Mouse (Mus musculus): Measurements from ENCODE around the gene Gja5. TPM values are rescaled to one million over a fixed set of nuclear protein-coding genes. Genes with fewer than 3 reads are reported as not detected.
"Not testable (repeated sequence)": the region's sequence is repeated elsewhere in the genome, so short reads cannot be mapped to it uniquely, and the experiment has no call there.

Gene Gja5
- polyA plus RNA-seq, 1 experiment from 2014 or later: 27.7 TPM

DNA sequence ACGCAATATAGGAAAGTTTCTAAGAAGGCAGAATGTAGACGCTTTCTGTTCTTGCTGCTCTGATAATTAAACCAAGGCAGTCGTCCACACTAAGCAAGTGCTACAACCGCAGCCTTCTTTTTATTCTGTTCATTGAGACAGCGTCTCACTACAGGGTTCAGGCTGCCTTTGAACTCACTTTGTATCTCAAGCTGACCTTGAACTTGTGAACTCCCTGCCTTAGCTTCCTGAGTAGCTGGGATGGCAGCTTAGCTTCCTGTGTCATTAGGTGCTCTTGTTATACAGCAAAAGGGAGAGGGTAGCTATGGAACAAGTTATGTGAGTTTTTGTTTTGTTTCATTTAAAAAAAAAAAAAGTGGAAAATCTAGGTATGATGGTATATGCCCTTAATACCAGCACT, 177.7 kb downstream of the Gja5 start:
- peaks cover 15% of the 10 kb centered on the region for H3K9me3 ChIP-seq
- no peak overlapping the region for H3K4me3 ChIP-seq
- H3K4me2 ChIP-seq (replicated peaks): no peak overlapping the region
- H3K4me1 ChIP-seq: peaks cover 3% of the 10 kb centered on the region; the same call in 1 of the 2 replicates
- no peak overlapping the region for H3K9ac ChIP-seq
- no peak overlapping the region for H3K27ac ChIP-seq
- H3K27me3 ChIP-seq: no peaks in the 10 kb centered on the region
- 84% methylated on average over 5 of the region's 5 CpGs for WGBS
- no peaks in the 10 kb centered on the region for H3K36me3 ChIP-seq
- no peak for ATAC-seq (ENCODE audit: low FRiP score, low read depth)

DNA sequence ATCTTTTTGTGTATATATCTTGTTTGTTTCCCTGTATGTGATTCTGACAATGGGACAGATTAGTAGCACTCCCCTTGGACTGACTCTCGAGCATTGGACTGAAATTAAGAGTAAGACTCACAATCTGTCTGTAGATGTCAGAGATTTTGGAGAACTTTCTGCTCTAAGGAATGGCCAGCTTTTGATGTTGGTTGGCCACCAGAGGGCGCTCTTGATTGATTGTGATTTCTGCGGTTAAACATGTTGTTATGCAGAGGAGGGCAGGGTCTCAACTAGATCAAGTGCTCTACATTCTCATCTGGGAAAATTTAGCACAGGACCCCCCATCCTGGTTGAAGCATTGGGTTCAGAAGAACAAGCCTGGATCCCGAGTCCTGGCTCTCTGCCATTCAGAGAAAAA, 182.8 kb downstream of the Gja5 start:
- no peak overlapping the region for H3K27ac ChIP-seq
- no peak for ATAC-seq (ENCODE audit: low FRiP score, low read depth)
- no peaks in the 10 kb centered on the region for H3K27me3 ChIP-seq
- H3K4me1 ChIP-seq: no peaks in the 10 kb centered on the region
- H3K4me2 ChIP-seq (replicated peaks): no peak overlapping the region
- H3K9ac ChIP-seq: no peak overlapping the region
- H3K9me3 ChIP-seq: peaks cover 20% of the 10 kb centered on the region
- 74% methylated on average over 4 of the region's 4 CpGs for WGBS
- no peak overlapping the region for H3K4me3 ChIP-seq
- H3K36me3 ChIP-seq: no peaks in the 10 kb centered on the region

DNA sequence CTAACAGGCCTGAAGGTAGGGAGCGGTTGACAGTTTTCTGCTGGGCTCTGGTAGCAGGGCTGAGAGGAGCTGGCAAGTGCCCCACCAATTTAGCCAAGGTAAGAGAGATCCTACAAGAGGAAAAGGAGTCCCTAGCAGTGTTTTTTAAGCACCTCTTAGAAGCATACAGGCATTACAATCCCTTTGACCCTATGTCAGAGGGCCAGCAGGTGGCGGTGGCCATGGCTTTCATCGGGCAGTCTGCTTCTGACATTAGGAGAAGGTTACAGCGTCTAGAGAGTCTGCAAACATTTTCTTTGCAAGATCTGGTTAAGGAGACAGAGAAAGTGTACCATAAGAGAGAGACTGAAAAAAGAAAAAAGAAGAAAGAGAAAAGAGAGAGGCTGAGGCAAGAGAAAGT, 183.8 kb downstream of the Gja5 start:
- not testable (repeated sequence) for H3K4me3 ChIP-seq; H3K36me3 ChIP-seq; H3K27ac ChIP-seq; H3K27me3 ChIP-seq; H3K4me2 ChIP-seq (replicated peaks); ATAC-seq (ENCODE audit: low FRiP score, low read depth); H3K4me1 ChIP-seq; H3K9ac ChIP-seq
- WGBS: 85% methylated on average over 4 of the region's 4 CpGs
- peaks cover 20% of the 10 kb centered on the region for H3K9me3 ChIP-seq

DNA sequence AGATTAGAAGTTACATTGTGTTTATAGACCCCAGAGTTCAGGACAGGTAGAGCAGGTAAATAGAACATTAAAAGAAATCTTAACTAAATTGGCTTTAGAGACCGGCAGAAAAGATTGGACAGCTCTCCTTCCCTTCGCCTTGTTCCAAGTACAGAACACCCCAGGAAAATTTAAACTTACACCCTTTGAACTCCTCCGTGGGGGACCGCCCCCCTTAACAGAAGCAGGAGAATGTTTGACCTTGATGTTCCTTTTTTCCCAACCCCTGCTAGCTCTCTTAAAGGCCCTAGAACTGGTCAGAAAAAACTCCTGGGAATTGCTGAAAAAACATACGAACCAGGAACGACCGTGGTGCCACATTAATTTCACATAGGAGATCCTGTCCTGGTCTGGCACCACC, 187.5 kb downstream of the Gja5 start:
- H3K27ac ChIP-seq; H3K4me2 ChIP-seq (replicated peaks): not testable (repeated sequence)
- WGBS: 83% methylated on average over 7 of the region's 7 CpGs

DNA sequence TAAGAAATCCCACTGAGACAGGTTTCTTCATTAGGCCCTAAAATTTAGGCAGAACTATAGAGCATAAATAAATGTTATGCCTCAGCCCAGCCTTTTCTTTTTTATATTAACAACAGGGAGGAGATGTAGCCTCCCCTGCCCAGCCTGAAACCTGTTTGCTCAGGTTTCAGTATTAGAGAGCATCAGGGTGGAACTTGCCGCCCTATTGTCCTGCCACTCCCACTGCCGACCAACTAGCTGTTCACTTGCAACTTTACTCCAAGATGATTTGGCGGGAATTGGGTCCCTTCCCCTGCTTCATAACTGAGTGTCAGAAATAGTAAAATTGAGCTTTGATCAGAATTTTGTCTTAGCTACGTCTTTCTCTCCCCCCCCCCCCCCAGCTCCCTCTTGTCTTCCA, 192.2 kb downstream of the Gja5 start:
- H3K4me1 ChIP-seq; H3K27me3 ChIP-seq; H3K4me3 ChIP-seq; H3K9me3 ChIP-seq; H3K27ac ChIP-seq; H3K36me3 ChIP-seq; H3K4me2 ChIP-seq (replicated peaks); ATAC-seq (ENCODE audit: low FRiP score, low read depth); H3K9ac ChIP-seq: not testable (repeated sequence)
- 78% methylated on average over 3 of the region's 4 CpGs for WGBS

More for the DNA sequence above, 187.5 kb downstream of the Gja5 start:
- not testable (repeated sequence) for H3K9me3 ChIP-seq; H3K4me3 ChIP-seq; H3K9ac ChIP-seq; H3K4me1 ChIP-seq; H3K27me3 ChIP-seq; ATAC-seq (ENCODE audit: low FRiP score, low read depth); H3K36me3 ChIP-seq

DNA sequence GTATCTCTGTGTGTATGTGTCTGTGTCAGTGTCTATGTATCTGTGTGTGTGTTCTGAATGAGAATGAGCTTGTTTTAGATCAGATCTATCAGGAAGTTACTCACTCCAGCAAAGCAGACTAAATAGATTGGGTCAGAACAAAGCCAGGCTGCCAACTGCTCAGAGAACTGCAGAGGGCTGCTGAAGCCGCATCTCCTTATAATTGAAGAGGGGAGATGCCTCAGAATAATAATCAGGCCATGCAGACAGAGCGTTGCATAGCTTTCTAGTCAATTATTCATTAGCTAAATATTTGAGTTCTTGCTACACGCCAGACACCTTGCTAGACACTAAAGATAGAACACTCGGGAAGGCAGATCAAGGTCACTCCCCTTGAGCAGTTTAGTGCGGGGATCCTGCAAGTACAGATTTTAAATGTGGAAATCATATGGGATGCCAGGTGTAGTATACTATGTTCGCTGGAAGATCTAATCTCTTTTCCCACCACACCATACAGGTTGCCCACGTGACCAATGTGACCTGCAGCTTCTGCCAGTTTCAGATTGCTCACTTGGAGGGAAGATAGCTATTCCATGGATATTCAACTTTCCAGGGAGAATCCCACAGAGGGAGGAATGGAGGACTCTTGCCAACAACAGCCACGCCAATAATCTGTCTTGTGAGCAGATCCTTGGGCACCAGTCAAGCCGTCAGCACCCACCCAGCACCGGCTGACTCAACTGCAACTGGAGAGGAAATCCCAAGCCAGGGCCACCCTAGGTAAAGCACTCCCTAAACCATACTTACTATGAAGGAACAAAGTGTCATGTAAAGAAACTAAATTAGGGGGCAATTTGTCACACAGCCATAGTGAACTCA, 196.5 kb downstream of the Gja5 start:
- no peaks in the 10 kb centered on the region for H3K27me3 ChIP-seq
- H3K4me3 ChIP-seq: no peak overlapping the region
- H3K36me3 ChIP-seq: no peaks in the 10 kb centered on the region
- H3K9ac ChIP-seq: no peak overlapping the region
- no peak for ATAC-seq (ENCODE audit: low FRiP score, low read depth)
- WGBS: 88% methylated on average over 10 of the region's 10 CpGs
- no peak overlapping the region for H3K4me2 ChIP-seq (replicated peaks)
- no peaks in the 10 kb centered on the region for H3K9me3 ChIP-seq
- H3K27ac ChIP-seq: no peak overlapping the region
- H3K4me1 ChIP-seq: no peaks in the 10 kb centered on the region

DNA sequence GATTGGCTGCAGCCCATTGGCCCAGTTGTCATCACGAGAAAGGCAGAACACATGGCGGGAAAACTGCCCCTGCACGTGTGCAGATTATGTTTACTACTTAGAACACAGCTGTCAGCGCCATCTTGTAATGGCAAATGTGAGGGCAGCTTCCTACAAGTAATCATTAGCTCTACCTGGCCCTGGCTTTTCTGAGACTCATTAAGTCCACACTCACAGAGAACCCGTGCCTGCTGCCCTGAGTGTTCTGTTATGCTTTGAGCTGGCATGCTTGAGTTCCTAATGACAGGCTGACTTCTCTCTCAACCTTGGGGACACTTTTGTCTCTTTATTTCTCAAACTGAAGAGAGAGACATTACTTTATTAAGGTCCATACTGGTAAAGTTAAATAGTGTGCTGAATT, 199.5 kb downstream of the Gja5 start:
- not testable (repeated sequence) for H3K36me3 ChIP-seq; H3K27ac ChIP-seq; H3K4me3 ChIP-seq; ATAC-seq (ENCODE audit: low FRiP score, low read depth); H3K4me2 ChIP-seq (replicated peaks); H3K9me3 ChIP-seq; H3K9ac ChIP-seq; H3K4me1 ChIP-seq; H3K27me3 ChIP-seq
- WGBS: 74% methylated on average over 4 of the region's 5 CpGs

DNA sequence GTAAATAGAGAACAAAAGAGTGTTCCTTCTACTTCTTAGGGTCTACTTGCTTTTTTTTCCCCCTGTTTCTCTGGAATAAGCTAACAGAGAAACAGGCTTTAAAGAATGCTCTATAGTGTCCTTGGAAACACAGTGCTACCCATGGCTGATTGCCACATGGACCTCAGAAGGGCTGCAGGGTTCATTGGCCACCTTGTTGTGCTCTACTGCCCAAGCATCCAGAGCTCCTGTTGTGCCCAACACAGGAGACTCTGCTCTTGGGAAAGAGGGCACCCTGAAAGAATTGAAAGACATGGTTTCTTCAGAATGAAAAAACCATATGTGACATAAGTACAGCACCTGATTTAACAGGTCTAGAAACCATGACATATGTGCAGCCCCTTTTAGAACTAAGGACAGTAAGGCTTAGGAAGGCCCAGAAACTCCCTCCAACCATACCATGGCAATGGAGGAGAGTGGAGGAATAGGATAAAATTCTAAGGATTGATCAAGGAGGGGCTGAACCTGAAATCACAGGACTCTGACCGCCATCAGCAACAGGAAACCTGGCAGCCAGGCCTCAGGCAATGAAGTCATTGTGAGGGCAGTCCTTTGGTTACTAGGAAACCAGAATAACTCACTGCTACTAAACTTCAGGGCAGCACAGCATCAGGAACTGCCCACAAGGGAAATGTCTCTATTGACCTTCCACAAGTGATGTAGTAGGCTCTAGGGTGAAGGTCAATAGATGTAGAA, 200.4 kb downstream of the Gja5 start:
- 62% methylated on average over 1 of the region's 1 CpGs for WGBS
- H3K9ac ChIP-seq: no peak overlapping the region
- H3K4me2 ChIP-seq (replicated peaks): no peak overlapping the region
- H3K4me3 ChIP-seq: no peak overlapping the region
- ATAC-seq (ENCODE audit: low FRiP score, low read depth): no peak
- H3K27ac ChIP-seq: no peak overlapping the region
- peaks cover 9% of the 10 kb centered on the region for H3K9me3 ChIP-seq
- no peaks in the 10 kb centered on the region for H3K4me1 ChIP-seq
- no peaks in the 10 kb centered on the region for H3K27me3 ChIP-seq
- no peaks in the 10 kb centered on the region for H3K36me3 ChIP-seq

DNA sequence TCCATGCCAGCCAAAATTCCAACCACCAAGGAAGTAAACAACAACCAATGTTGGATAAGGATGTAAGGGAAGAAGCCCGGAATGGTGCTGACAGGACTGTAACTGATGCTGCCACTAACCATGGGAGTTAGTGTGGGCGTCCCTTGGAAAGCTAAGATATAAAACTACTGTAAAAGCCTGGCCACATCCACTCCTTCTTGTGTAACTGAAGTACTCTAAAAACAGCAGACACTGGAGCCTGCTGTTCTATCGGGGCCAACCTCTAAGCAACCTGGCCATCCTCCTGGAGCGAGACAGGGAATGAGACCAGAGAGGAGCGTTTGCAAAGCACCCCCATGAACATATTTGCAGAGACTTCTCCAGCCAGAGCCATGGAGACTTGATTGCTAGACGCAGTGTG, 213.0 kb downstream of the Gja5 start:
- Histone ChIP-seq H3K4me2 (replicated peaks) (no peak overlapping the region), H3K4me1 (no peaks in the 10 kb centered on the region), H3K9ac (no peak overlapping the region), H3K36me3 (no peaks in the 10 kb centered on the region), H3K27ac (no peak overlapping the region), H3K9me3 (peaks cover 6% of the 10 kb centered on the region; the same call in 1 of the 2 replicates), H3K4me3 (no peak overlapping the region), H3K27me3 (no peaks in the 10 kb centered on the region)
- WGBS: 83% methylated on average over 6 of the region's 6 CpGs
- ATAC-seq (ENCODE audit: low FRiP score, low read depth): no peak

DNA sequence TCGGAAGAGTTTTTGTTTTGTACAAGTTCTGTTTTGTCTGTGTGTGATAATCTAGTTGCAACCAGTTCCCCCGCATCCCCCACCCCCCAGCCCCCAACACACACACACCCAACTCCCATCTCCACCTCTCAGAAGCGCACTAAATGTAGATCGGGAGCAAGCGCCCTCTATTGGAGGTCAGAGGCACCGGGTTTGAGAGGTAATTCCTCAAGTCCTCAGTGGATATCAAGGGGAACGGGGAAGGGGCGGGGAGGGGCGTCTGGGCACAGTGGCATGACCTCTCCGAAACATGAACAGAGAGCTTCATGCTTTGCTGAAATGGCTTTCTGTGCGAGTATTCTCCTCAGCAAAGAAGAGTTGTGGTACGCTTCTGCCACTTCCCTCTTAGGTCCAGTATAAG, 213.8 kb downstream of the Gja5 start:
- Histone ChIP-seq H3K27ac (no peak overlapping the region), H3K27me3 (no peaks in the 10 kb centered on the region), H3K9me3 (peaks cover 6% of the 10 kb centered on the region; the same call in 1 of the 2 replicates), H3K9ac (no peak overlapping the region), H3K4me1 (no peaks in the 10 kb centered on the region), H3K4me3 (no peak overlapping the region), H3K4me2 (replicated peaks) (no peak overlapping the region), H3K36me3 (no peaks in the 10 kb centered on the region)
- 56% methylated on average over 12 of the region's 12 CpGs for WGBS
- ATAC-seq (ENCODE audit: low FRiP score, low read depth): no peak

DNA sequence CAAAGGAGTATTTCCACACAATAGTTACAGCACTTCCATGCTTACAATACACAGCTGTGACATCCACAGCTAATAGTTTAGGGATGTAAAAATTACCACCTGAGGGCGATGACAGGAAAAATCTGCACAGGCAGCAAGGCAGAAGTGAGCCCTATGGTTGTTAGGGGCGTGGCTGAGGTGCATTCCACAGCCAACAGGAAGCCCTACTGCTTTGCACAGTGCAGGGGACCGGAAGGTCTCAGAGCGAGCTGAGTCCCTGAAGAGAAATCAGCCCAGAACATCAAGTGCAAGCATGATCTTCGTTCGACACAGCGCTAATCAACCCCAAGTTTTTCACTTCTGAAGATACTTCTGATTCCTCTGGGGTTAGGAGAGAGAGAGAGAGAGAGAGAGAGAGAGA, 219.7 kb downstream of the Gja5 start:
- 44% methylated on average over 7 of the region's 7 CpGs for WGBS
- peaks cover 6% of the 10 kb centered on the region; the same call in 1 of the 2 replicates for H3K9me3 ChIP-seq
- H3K9ac ChIP-seq: no peak overlapping the region
- H3K27ac ChIP-seq: no peak overlapping the region
- H3K4me3 ChIP-seq: no peak overlapping the region
- no peak overlapping the region for H3K4me2 ChIP-seq (replicated peaks)
- H3K4me1 ChIP-seq: no peaks in the 10 kb centered on the region
- H3K27me3 ChIP-seq: no peaks in the 10 kb centered on the region
- H3K36me3 ChIP-seq: no peaks in the 10 kb centered on the region
- ATAC-seq (ENCODE audit: low FRiP score, low read depth): no peak

Data from limb, embryonic 13.5 days (tissue).